Mouse (Mus musculus): ENCODE data around the gene Trappc12. TPM values are rescaled to one million over a fixed set of nuclear protein-coding genes. Genes with fewer than 3 reads are reported as not detected.

Gene Trappc12
- polyA plus RNA-seq, 1 experiment from 2014 or later, result 33.5 TPM

DNA sequence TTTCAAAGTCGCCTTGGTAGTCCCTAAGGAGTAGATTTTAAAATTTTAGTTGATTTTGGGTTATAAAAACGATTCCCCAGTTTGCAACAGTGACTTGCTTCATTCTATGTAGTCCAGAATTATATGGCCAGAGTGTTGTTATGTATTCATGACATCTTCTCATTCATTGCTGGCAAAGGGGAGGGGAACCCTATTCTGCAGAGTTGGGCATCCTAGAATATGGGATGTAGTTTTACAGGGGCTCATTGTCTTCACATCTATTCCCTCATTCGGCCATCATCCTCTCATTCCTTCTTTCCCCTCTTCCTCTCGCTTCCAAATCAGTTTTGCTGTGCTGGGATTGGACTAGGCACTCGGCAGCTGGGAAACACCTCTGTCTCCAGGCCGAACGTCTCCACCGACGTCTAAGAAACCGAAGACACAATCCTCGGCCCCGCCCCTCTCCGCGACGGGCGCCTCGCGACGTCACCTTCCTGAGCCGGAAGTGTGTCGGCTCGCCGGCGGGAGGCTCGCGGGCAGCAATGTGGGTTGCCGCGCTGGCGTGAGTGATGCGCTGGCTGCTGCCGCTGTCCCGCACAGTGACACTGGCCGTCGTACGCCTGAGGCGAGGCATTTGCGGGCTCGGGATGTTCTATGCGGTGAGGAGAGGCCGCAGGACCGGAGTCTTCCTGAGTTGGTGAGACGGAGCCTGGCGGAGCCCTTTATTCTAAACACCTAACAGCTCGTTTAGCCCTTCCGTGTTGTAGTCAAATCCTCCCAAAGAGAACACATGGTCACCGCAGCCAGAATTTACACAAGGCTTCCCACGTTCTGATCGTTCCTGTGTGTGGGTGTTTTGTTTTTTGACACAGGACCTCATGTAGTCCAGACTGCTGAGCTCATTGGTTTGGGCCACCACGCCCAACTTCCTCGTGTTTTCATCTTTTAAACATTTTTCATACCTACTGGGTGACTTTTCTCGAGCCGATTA is 100.8 kb downstream of the Trappc12 start, which contains the start of gene Rnaseh1:
Gene Rnaseh1, plus strand, starts transcription at position 462 of the 970 bp plus-strand sequence.
- peak within 1 kb of the TSS; percentile 84 for H3K4me3 ChIP-seq
- no peaks in the 10 kb centered on the region for H3K9me3 ChIP-seq (replicated peaks)
- peak within 1 kb of the TSS; percentile 72 for H3K4me2 ChIP-seq
- no peaks in the 10 kb centered on the region for H3K27me3 ChIP-seq (replicated peaks)
- peak; percentile 89 for ATAC-seq (ENCODE audit: insufficient number of reproducible peaks, low FRiP score)
- peaks cover 5% of the 10 kb centered on the region for H3K4me1 ChIP-seq (replicated peaks)
- WGBS, result 2% methylated on average over 52 of the region's 52 CpGs
- H3K36me3 ChIP-seq, result peaks cover 14% of the 10 kb centered on the region
- H3K9ac ChIP-seq, result peak within 1 kb of the TSS; percentile 84
- no peak within 1 kb of the TSS; the same call in 1 of the 2 replicates for H3K27ac ChIP-seq (ENCODE audit: poor library complexity, severe bottlenecking)

Small RNAs within 50 kb of the gene (microRNA-seq; reads per million reads assigned to microRNA genes)
- not detected for gene Mir6937

Other genes starting within 250 kb of the Trappc12 start
- 0.13 TPM in 1 of 2 replicates, not detected in the other for gene Dcdc2c, start 198.1 kb downstream of the Trappc12 start, polyA plus RNA-seq (2016; fragmentation: Nextera tagmentation; extraction: Ambion mirVana)
- gene Allc, start 167.9 kb downstream of the Trappc12 start, polyA plus RNA-seq (2016; fragmentation: Nextera tagmentation; extraction: Ambion mirVana), result not detected in 2 replicates
- 6.3 and 6.5 TPM in 2 replicates for gene Colec11, start 127.1 kb downstream of the Trappc12 start, polyA plus RNA-seq (2016; fragmentation: Nextera tagmentation; extraction: Ambion mirVana)
- gene Rps7, start 114.5 kb downstream of the Trappc12 start, polyA plus RNA-seq (2016; fragmentation: Nextera tagmentation; extraction: Ambion mirVana), result 513 and 523 TPM in 2 replicates
- 17.8 and 18.1 TPM in 2 replicates for gene Rnaseh1, start 100.9 kb downstream of the Trappc12 start, polyA plus RNA-seq (2016; fragmentation: Nextera tagmentation; extraction: Ambion mirVana)
- gene Adi1, start 75.2 kb downstream of the Trappc12 start, polyA plus RNA-seq (2016; fragmentation: Nextera tagmentation; extraction: Ambion mirVana), result 42.2 and 43.3 TPM in 2 replicates
- gene Eipr1, start 1.3 kb upstream of the Trappc12 start, polyA plus RNA-seq (2016; fragmentation: Nextera tagmentation; extraction: Ambion mirVana), result 20.9 and 25.2 TPM in 2 replicates

All from heart, embryonic 12.5 days (tissue).